Mouse (Mus musculus): Measurements from ENCODE around the gene 6030458C11Rik.

6030458C11Rik gene

DNA sequence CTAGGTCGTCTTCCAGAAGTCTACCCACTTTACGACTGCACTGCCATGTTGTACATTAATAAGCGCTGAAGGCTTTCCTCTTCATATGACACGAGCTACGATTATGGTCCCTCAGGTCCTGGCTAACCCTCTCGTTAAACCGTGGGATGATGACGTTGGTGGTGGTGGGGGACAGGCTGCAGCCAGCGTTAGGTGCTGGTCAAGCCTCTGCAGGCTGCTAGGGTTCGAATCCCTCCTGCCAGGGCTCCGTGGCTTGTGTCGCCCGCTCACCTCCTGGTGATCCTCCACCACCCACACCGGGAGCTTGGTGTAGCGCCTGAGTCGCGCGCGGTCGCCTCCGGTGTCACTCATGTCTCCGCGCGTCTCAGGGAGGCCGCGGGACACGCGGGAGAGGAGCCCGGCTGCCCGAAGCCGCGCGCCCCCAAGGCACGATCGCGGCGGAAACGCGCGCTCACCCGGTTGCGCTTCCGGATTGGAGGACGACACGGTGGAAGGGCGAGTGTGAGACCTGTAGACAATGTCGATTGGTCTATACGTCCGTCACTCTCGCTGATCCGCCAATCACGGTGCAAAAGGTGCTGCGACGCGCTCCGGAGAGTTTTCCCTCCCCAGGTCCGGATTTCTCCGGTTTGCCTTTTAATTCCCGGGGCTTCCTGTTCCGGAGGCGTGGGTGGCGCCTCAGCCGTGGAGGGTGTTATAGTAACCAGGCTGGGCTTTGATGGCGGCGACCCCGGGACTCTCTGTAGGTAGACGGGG, at the start of gene 6030458C11Rik, which contains the start of gene Drosha:
TSS of gene 6030458C11Rik (minus strand) at position 453 of the 756 bp plus-strand sequence.
TSS of gene Drosha (plus strand) at position 619 of the 756 bp plus-strand sequence.
- DNase-seq (ENCODE audit: extremely low spot score, low read depth, low spot score): peak; percentile 99

DNA sequence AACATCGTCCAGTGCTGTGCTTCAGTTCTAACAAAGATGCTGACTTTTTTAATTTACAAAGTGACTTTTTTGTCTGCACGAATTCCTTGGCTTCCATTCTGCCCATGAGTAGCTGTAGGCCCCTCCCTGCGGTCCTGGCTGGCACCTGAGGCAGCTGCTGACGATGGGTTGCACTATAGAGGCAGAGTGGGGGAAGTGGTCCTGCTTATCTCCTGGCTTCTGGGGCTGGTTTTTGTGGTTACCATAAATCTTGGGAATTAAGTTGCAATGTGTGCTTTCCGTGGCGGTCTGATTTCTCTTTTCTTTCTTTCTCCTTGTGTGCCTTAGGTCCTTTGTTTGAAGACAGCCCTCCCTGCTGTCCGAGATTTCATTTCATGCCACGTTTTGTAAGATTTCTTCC, 42.8 kb upstream of the 6030458C11Rik start:
- DNase-seq (ENCODE audit: extremely low spot score, low read depth, low spot score): no peak

DNA sequence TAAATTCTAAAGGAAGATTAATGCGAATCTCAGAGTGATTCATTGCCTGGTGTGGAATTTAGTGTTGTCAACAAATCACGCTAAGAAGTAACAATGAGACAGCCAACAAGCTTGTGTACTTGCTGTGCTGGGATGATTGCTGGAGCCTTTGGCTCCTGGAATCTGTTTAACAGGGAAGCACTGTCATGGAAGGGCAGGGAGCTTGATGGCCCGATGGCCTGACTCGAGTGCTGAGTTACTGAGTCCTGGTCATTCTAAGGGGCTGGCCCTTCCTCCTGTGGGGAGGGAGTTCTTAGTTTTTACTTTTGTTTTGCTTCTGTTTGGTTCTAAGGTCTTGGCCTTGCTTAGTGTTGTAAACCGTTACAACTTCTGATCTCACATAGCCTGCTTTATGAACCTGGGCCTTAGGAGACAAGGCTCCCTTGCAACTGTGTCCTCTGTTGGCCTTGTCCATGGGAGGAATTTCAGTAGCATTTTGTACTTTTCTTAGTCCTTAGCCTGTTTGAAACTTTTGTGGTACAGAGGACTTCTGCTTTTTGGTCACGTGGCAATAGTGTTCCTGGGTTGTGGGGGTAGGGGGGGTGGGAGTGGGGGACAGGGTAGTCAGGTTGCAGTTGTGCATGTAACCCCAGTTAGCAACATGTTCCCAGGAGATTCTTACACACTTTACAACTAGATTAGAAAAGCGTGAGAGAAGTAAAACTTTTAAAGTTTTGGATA, 41.3 kb upstream of the 6030458C11Rik start:
- no peak for DNase-seq (ENCODE audit: extremely low spot score, low read depth, low spot score)

DNA sequence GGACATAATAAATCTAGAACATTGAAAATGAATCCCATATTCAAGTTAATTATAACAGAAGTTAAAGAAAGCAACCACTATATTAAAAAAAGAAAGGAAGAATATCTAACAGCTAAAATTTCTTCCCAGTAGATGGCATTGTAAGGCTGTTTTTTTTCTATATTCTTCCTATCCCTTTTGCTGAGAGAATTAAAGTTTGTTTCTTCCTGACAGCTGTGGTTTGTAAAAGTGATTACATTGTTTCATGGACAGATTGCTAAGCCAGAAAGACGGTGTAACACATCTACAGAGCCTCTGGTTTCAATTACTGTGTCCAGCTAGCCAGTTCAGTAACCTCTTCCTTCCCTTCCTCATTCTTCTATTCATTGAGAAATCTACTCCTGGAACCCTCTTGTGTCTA, 39.2 kb upstream of the 6030458C11Rik start:
- DNase-seq (ENCODE audit: extremely low spot score, low read depth, low spot score): no peak

DNA sequence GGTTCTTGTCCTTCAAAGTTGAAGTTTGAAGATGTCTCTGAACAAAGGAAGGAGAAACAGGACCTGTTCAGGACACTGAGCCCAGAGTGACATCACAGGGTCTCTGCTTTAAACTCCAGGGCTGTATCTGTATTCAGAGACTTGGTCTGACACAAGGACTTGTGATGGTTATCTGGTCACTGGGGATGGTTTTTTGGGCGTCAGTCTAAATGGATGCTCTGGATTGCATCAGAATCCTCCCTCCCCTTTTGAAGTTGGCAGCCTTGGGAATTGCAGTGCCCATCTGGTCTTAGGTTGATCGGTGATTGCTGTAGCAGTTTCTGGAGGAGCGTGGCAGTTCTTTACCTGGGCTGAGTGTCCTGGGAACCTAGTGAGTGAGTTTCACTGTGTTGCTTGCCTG, 37.6 kb upstream of the 6030458C11Rik start:
- DNase-seq (ENCODE audit: extremely low spot score, low read depth, low spot score): no peak

DNA sequence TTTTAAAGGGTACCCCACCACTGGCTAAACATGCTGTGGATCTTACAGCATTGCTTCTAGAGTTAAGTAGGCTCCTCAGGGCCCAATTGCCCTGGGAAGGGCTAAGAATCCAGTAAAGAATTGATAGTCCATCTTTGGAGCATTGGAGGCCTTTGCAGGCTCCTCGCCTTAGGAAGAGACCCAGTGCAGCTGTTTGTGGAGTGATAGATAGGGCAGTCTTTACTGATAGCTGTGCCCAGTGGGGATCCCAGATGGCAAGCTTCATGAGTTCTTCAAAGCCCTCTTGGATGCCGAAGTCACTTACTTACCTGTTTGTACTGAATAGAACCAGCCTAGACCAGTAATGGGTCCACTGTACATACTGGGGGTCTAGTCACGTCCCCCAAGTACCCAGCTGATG, 34.2 kb upstream of the 6030458C11Rik start:
- no peak for DNase-seq (ENCODE audit: extremely low spot score, low read depth, low spot score)

DNA sequence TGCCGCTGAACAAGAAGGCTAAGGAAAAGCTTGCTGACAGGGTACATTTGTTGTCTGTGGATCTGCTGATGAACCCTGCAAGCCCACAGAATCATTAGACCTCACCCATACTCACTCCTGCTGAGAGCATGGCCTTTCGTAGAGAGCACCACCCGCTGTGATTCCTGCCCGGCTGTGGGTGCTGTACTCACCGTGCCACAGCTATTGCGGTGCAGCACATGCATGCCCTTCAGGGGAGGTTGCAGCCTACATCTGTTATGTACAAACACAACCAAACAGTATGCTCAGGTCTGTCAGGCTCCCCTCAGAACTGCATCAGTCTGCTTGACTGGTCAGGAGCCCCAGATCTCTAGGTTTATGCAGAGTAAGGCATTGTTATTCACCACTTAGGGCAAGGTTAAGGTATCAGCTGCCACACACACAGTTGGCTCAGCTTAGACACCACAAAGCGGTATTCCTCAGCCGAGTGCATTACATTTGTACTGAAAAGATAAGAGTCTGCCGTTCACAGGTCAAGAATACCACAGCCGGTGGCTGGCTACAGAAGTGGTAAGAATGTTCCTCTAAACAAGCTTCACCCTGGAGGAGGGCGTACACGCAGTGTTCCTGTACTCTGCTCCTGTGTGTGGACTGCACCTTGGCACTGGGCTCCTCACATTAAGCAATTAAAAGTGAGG, 33.5 kb upstream of the 6030458C11Rik start:
- DNase-seq (ENCODE audit: extremely low spot score, low read depth, low spot score): no peak

DNA sequence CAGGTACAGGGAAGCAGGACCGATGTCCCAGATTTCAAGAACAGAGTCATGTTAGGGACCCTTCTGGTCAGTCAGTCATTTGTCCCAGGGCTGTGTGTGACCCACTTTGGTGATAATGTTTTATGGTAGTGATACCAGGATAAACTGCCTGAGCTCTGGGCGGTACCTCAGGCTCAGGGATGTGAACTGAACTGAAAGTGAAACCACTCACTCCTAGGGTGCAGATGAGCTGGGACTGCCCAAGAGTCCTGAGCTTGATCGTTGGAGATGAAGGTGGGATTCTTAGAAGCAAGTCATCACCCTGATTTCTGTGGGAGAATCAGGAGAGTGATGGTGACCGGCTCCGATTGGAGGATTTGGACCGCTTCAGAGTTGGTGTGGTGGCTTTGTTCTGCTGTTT, 32.3 kb upstream of the 6030458C11Rik start:
- no peak for DNase-seq (ENCODE audit: extremely low spot score, low read depth, low spot score)

DNA sequence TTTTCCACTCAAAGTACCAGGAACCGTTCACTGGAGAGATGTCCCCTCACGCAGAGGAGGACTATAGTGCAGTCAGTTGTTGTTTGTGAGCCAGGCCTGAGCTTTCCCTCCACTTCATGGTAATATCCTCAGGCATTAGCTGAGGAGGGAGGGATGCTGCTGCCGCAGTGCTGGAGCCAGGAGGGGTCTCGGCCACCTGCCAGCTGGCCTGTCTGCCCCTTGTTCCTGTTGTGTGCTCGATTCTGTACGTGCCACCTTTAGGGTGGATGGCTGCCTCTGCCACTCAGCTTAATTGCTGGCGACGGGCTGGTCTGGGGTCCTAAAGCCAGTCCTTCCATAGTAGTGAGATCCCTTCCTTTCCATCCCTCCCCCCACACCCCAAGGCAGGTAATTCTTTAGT, 29.0 kb upstream of the 6030458C11Rik start:
- no peak for DNase-seq (ENCODE audit: extremely low spot score, low read depth, low spot score)

DNA sequence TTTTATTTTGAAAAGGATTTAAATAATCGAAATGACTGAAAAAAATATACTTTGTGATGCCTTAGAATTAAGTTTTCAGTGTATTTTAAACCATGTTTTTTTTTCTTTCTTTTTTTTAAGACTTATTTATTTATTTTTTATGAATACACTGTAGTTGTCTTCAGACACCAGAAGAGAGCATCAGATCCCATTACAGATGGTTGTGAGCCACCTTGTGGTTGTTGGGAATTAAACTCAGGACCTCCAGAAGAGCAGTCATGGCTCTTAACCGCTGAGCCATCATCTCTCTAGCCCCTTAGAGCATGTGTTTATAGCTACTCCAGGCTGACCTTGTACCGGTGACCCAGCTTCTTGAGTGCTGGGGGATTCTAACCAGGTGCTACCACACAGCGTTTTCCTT, 24.9 kb upstream of the 6030458C11Rik start:
- no peak for DNase-seq (ENCODE audit: extremely low spot score, low read depth, low spot score)

DNA sequence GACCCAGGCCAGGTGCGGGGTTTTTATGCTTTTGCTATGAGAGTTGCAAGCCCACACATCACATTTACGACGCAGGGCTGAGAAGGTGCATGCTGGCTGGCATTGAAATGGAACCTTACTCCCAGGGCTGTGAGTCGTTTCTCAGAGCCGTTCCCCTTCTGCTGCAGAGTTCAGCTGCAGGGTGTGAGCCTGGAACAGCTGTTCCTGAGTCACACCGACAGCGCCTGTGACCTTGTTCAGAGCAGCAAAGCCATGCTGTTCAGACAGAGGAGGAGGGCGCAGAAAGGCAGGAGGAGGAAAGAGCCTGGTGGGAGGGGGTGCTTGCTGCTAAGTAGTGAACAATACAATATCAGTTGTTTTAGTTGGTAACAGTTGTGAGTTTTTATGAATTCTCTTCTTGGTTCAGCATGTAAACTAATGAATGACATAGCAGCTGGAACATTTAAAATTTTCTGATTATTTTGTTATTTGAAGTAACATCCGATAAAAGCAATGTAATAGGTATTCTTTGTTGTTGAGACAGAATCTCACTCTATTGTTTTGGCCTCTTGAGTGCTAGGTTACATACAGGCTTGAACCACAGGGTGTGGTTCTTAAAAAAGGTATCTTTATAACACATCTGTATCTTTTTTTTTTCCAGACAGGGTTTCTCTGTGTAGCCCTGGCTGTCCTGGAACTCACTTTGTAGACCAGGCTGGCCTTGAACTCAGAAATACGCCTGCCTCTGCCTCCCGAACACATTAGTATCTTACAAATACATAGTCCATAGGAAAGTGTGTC, 23.9 kb upstream of the 6030458C11Rik start:
- no peak for DNase-seq (ENCODE audit: extremely low spot score, low read depth, low spot score)

DNA sequence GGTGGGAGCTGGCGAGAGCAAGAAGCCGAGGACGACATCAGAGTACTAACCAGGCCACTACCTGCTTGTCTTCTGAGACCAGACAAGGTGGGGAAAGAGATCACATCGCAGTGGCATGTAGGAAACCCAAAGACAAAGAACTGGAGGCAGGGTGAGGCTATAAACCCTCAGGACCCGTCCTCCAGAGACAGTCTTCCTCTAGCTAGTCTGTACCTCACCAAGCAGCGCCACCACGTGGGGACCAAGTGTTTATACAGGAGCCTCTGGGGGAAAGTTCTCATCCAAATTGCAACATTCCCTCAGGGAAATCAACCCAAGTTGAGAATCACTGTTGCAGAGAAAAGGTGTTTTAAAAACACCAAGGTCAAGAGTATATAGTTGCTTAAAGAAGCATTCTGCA, 18.4 kb upstream of the 6030458C11Rik start:
- no peak for DNase-seq (ENCODE audit: extremely low spot score, low read depth, low spot score)

DNA sequence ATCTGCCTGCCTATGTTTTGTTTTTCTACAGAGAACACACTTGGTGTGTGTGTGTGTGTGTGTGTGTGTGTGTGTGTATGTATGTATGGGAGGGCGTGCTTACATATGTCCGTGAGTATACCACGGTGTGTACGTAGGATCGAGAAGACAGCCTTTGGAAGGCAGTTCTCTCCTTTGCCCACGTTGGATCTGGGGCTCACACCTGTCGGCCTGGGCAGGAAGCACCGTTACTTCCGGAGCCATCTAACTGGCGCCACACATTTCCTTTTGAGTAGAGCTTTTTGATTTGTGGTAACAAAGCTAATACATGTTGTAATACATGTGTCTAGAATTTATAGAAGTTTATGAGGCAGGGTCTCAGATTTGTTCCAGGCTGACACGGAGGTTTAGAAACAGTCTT, 16.3 kb upstream of the 6030458C11Rik start:
- DNase-seq (ENCODE audit: extremely low spot score, low read depth, low spot score): no peak

DNA sequence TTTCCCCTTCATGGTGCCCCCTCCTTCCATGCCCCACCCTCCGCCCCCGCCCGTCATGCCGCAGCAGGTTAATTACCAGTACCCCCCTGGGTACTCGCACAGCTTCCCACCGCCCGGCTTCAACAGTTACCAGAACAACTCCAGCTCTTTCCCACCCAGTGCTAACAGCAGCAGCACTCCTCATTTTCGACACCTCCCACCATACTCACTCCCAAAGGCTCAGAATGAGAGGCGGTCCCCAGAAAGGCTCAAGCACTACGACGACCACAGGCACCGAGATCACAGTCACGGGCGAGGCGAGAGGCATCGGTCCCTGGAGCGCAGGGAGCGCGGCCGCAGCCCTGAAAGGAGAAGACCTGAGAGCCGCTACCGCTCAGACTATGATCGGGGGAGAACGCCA, 9.8 kb upstream of the 6030458C11Rik start:
- DNase-seq (ENCODE audit: extremely low spot score, low read depth, low spot score): no peak

DNA sequence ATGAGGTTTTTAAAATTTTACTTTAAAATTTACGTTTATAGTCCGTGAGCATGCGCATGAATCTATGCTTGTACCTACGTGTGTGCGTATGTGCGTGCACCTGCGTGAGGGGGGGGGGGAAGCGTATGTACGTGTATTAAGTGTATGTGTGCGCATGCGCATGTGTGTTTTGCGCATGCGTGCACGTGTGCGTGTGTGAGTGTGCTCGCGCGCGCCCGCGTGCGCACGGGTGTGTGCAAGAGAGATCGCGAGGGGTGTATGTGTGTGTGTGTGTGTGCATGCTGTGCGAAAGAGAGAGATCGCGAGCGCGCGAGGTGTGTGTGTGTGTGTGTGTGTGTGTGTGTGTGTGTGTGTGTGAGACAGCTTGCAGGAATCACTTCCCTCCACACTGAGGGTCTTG, 8.9 kb upstream of the 6030458C11Rik start:
- DNase-seq (ENCODE audit: extremely low spot score, low read depth, low spot score): no peak

DNA sequence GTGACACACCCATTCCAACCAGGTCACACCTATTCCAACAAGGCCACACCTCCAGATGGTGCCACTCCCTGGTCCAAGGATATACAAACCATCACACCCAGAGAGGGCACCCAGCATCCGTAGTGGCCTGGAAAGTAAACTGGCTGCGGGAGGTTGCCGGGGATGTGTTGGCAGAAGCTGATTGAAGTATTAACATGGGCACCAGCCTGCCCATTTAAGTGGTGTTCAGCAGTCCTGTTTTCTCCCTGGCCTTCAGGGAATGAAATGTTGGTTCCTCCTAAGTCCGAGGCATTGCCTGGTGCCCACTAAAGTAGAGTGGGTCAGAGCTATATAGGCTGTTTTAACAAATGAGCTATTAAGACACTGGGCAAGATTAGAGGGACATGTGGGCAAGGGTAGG, 8.2 kb upstream of the 6030458C11Rik start:
- DNase-seq (ENCODE audit: extremely low spot score, low read depth, low spot score): no peak

DNA sequence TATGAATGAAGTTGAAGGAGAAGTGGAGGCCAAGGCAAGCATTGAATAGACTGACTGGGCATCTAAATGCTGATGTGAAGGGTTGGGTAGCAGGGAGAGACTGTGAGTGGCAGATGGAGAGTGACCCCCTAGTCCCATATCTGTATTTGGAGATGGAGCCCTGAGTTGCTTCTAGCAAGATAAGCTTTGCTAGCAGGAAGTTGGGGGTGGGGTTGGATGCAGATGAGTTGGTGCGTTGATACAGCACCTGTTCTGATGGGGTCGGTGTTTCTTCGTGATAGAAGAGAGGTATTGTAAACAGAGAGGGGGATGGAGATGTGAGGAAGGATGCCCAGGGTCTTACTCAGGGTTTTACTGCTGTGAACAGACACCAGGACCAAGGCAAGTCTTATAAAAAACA, 5.4 kb upstream of the 6030458C11Rik start:
- no peak for DNase-seq (ENCODE audit: extremely low spot score, low read depth, low spot score)

DNA sequence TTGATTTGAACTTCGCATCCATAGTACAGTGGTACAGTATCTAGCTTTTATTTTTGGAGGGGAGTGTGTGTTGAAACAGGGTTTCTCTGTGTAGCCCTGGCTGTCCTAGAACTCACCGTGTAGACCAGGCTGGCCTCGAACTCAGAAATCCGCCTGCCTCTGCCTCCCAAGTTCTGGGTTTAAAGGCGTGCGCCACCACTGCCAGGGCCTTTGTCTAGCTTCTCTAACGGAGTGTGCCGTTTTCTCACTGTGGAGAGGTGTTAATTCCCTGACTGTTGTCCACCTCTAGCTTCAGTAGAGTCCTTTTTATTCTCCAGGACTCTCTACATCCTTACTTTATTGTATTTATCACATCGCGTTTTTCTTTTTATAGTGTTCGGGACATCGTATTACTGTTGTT, 959 bp upstream of the 6030458C11Rik start:
- DNase-seq (ENCODE audit: extremely low spot score, low read depth, low spot score): no peak

DNA sequence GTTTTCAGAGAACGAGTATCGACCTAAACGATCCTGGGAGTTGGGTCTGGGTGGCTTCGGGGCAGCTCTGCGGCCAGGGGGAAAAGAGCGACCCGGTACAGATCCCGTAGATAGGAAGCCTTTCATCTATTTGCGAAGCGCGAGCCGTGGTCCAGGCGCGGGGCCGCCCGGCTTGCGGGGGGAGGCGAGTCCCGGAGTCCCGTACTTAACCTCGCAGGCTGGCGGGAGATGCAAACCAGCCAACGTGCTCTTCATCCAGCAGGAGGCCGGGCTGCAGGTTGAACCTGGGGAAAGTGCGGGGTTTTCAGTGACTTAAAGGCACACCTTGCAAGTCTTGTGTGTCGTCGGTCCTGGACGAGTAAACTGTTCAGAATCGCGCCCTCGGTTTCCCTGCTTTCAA, 516 bp upstream of the 6030458C11Rik start:
- DNase-seq (ENCODE audit: extremely low spot score, low read depth, low spot score): no peak

DNA sequence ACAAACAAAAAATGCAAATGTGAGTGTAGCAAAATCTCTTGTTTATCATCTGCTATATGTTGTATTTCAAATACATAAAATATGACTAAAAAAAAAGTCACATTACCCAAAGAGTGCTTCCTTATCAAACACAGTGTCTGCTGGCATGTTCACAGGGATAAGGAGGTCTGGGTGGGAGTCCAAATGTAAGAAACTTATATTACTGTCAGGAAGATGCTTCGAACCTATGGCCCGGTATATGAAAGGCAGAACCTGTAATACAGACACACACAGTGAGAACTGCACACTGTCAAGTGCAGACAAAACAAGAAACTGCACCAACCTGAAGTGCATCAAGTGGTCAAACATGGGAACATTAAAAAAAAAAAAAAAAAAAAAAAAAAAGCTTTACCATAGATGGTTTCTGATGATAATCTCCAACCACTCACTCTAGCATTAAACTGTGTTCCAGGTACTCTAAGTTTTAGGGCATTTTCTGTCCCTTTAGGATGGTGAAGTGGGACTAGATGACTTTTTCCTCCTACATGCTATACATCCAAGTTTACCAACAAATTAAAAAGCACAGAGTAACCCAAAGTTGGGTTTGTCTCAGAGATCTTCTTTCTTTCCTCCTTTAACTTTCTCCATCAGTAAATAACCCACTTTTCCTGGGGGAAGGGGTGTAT, 862 bp downstream of the 6030458C11Rik start:
- DNase-seq (ENCODE audit: extremely low spot score, low read depth, low spot score): no peak

All from hindlimb bud, embryonic 11.5 days (tissue).